Mouse (Mus musculus) cerebellum, adult 2 months (tissue): ENCODE data around the gene Phxr2.

Source experiments
- CTCF ChIP-seq: fragments of 200-500 bp; IDR thresholded peaks from 2 replicates; pipeline ENCODE4 v1.5.1; 2011; ENCODE audit warnings: low read depth, mild to moderate bottlenecking, control low read depth, low read length, moderate library complexity, borderline replicate concordance; ENCODE audit not compliant: insufficient read depth
- POLR2A ChIP-seq: fragments of 200-500 bp; IDR thresholded peaks from 2 replicates; pipeline ENCODE4 v1.6.1; 2011; ENCODE audit warnings: low read length, control low read depth, borderline replicate concordance; ENCODE audit not compliant: insufficient read depth

DNA sequence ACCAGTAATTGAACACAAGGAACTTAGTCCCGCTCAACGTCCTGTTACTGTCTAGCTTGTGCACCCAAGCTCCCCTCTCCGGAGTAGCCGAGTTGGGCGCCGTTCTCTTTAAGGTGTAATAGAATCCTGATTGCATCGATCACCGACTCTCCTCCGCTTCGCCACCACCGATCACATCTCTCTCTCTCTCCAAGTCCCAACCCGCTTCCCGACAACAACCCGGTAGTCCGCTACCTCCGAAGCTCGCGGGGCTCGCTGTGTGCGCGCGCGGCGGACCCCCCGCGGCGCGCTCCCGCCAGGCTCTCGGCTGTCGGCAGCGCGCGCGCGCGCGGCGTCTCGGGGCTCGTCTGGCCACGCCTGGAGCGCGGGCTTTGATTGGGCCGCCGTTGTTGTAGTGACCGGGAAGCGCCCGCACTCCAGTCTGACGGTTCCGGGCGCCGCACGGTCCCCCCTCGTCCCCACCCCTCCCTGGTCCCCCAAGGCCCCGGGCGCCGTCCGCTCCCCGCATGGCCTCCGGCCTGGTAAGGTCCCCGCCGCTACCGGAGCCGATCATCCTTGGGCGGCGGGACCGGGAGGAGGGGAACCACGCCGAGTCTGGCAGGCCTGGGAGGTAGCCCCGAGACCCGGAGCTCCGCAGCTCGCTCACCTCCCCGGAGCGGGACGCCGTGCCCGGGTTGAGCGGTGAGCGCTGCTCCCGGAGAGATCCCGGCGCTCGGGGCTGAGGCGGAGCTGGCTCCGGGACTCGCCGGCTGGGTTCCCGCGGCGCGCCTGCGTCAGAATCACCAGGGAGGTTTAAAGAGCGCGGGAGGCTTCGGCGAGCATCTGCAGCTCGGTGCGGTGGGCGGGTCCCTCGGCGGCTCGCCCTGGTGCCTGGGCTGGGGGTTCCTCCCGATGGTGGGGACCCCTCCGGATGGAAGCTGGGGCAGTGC is 19.2 kb downstream of the Phxr2 start, which contains the start of gene Poc1b:
- TF ChIP-seq CTCF (no peak), POLR2A (no peak)
